Mouse (Mus musculus): ENCODE results near the gene Ptgis.

The Ptgis gene

DNA sequence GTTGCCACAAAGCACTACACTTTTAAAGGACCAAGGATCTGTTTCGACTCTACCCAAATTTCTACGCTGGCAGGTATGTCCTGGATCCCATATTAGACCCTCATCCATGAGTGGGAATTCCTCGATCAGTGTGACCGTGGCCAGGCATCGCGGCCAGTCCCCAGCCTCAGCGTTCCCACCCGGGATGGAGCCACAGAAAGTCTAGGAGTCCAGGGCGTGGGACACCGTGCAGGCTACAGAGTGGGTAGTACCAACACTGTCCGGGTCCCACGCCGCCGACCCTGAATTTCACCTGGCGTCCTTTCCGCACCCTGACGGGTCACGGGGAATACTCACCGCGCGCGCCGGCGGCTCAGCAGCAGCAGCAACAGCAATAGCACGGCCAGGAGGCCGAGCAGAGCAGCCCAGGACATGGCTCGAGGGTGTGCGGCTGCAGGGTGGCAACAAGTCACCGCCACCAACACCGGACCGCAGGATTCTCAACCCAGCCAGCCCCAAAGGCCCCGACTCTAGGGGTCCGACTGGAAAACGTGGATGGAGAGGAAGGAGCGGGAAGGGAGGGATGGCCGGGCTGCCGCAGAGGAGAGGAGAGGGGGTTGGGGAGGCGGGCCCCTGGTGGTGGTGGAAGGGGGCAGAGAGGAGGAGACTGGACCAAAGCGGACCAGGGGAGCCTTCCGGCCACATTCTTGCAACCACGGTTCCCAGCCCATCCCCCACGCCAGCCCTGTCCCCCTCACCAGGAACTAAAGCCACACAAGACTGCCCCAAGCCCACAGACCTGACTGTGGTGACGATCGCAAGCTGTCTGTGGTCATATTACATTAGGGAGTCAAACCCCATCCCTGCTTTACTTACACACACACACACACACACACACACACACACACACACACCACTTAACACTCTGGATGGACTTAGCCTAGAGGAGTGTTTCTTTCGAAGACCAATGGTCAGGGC lies at the start of gene Ptgis:
Gene Ptgis, minus strand, starts transcription at position 597 of the 957 bp plus-strand sequence.
- DNase-seq (ENCODE audit: low spot score) = no peak

DNA sequence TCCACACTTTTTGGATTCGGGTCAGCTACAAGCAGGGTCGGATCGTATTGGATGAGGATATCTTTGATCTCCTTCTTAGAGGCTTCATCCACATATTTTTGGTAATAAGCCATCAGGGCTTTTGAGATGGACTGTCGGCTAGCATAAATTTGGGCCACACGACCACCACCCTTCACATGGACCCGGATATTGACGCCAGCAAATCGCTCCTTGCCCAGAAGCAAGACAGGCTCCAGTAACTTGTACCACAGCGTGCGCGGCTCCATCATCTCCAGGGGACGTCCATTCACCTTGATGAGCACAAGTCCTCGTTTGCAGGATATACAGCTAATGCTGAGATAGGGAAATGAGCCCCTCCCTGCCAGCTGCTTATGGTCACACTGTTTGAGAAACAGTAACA lies 41.1 kb upstream of the Ptgis start:
- DNase-seq (ENCODE audit: low spot score) = no peak

DNA sequence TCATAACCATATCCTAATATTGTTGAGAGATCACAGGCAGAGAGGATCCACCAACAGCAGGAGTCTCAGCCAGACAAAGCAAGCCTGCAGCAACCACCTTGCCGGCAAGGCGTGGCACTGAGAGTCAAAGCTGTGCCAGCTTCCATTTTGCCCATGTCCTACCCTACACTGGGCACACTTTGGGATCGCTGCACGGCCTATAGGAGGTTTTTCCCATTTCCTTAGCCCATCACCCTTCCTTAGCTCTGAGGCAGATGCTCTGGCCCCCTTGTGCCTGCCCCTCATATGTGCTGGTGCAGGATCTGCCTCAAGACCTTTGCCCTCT lies 40.5 kb upstream of the Ptgis start:
- no peak for DNase-seq (ENCODE audit: low spot score)

DNA sequence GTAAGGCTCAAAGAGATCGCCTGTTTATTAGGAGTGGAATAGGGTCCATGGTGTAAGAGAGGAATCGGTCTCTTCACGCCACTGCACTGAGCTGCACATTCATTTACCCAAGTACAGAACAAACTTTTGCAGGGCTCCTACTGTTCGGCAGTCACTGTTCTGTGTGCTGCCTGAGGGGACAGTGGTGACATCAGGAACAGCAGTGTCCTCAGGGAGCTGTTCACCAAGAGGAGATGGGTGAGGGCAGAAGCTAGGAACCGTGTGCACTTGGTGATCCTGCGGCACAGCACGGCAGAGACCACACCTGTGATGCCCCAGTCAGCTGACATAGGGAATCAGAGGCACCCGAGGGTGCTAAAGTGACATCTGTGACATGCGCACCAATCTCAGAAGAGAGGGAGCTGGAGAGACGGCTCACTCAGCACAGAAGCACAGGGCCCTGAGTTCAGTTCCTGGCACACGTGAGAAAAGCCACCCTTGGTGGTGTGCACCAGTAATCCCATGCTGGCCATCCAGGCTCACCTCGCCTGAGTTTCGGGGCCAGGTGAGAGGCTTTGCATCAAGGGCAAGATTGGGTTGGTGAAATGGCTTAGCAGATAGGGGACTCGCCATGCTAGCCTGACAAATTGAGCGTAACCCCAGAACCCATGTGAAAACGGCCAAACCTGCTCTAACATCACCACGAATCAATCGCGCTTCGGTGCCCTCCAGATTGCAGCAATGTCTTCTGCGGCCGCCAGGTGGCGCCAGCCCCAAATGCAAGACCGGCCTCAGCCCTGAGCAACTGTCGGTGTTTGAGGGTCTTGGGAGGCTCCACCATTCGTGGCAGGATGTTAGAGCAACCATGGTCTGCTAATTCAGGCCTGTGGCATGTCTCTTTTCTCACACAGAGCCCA lies 39.9 kb upstream of the Ptgis start:
- no peak for DNase-seq (ENCODE audit: low spot score)

DNA sequence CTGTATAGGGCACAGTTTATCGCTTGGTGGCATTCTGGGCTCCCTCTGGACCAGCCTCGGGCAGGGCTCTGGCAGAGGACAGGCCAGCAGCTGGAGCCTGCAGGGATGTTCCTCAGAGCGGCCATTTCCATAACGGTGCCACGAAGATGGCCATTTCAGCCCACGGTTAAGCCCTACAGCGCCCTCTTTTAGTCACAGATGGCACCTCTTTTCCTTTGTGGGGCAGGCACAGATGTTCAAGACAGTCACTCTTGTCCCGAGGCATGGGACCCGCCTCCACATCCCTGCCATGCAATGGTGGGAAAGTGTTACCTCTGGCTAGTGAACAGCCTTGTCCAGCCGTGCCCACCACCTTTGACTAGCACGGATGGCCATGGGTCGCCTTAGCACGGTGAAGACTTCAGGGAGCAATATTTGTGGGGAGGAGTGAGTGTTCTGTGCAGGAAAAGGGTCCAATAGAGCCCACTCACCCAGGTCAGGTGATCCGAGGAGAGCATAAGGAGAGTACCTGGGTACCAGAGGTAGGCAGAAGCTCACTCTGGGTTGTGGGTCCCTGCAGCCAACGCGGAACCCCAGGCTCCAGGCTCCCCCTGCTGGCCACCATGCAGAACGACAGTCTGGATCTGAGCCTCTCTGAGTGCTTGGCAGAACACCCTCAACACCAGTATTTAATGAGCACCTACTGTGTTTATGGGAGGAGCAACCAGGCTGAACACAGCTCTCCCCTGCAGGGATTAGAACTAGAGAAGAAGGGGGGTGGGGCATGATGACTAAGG lies 38.5 kb upstream of the Ptgis start:
- DNase-seq (ENCODE audit: low spot score) = no peak

DNA sequence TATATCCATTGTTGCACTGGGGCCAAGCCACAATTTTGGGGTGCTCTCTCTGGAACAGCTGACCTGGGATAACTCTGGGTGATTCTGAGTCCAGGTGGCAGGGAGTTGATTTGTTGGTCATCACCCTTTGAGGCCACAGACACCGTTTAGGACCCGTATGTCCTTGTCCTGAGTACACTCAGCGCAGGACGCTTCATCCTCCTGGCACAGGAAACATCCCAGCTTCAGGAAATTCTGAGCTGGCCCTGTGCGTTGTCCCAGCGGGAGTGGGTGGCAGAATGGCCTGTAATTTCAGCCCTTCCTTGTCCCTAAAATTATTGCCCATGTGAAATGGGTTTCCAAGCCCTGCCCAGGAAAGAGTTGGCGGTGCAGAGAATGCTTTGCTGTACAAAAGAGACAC lies 37.6 kb upstream of the Ptgis start:
- DNase-seq (ENCODE audit: low spot score) = no peak

DNA sequence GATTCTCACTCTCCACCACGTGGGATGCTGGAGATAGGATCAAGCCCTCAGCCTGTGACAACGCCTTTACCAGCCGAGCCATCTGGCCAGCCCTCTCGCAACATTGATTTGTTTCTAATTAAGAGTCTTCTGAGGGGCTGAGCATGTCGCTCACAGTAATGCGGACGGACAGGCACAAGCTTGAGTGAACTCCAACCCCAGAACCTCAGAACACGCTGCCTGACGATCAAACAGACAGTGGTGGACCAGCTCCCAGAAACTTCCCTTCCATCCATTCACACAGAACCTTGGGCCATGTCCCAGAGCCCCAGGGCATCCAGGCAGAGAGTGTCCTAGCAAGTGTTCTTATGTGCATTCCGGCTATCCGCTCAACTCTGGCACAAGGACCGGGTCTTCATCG lies 36.6 kb upstream of the Ptgis start:
- DNase-seq (ENCODE audit: low spot score) = no peak

DNA sequence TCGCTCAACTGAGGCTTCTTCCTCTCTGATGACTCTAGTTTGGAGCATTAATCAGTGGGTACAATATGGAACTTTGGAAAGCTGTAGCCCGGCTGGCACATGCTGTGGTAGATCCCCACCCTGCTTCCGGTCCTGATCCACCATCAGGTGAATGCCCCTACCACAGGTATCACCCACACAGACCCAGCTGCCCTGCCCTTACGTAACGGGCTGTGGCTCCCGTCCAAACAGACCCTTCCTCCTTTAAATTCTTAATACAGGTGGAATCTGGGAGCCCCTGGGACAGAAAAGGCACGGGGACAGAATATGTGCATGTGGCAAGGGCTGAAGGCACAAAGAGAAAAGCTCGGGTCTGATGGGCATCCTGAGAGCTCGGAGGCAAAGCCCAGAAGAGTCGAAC lies 35.5 kb upstream of the Ptgis start:
- DNase-seq (ENCODE audit: low spot score) = no peak

DNA sequence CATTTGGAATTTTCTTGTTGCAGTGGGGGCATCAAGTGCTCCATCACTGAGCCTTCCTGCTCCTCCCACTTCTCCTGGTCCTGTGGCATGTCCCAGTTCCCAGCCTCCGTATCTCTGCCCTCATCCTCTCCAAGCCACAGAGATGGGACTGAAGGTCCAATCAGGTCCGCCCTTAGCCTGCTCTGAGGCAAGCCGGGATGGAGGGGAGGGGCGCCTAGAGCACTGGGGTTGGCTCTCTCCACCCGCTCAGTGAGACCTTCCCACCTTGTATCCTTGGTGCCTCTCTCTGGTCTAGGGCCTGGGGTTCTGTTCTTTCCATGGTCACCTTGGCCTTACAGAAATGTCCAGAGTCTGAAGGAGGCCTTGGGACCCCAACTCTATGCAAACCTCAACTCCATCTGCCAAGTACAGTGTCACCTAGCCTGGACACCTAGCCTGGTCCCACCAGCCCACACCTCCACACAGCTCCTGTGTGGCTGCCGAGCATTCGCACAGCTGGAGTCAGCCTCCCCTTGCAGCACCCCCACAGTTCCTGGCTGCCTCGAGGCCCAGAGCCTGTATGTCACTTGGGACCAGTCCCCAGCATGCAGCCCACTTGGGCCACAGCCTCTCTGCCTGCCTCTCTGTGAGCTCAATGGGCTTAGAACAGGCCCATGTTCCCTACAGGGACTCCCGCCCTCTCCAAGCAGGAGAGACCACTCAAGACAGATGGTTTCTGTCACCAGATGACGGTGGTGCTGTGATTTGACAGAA lies 34.5 kb upstream of the Ptgis start:
- DNase-seq (ENCODE audit: low spot score) = no peak

DNA sequence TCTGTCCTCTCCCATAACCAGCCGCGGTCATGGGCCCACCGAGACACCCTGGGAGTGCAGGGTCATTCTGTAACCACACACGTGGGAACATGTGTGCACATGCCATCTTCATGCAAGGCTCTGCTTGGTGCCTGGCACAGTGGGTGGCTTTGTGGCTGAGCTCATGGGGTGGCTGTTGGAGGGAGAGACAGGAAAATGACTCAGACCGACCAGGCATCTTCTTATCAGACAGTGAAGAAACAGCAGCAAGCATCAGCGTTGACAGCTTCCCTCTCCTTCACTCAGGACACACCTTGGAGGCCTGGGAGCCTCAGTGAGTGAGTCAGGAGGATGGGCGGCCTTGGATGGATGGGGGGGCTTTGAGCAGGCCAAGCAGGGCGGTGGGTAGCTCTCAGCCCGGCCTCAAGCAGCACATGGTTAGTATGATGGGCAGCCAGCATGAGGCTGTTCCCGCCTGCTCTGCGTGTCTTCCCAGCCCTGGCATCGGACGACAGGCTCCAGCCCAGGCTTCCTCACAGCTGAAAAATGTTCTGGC lies 32.9 kb upstream of the Ptgis start:
- peak; percentile 3 for DNase-seq (ENCODE audit: low spot score)

DNA sequence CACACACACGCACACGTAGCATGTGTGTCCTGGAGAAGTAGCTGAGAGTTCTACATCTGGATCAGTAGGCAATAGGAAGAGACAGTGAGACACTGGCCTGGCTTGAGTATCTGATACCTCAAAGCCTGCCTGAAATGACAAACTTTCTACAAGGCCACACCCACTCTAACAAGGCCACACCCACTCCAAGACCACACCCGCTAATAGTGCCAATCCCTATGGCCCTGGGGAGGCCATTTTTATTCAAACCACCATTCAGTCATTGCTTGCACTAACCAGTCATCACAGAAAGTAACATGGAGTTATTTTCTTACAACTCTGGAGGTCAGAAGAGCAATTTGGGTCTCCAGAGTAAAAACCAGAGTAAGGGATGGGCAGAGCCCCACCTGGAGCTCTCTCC lies 32.3 kb upstream of the Ptgis start:
- DNase-seq (ENCODE audit: low spot score) = peak; percentile 1

DNA sequence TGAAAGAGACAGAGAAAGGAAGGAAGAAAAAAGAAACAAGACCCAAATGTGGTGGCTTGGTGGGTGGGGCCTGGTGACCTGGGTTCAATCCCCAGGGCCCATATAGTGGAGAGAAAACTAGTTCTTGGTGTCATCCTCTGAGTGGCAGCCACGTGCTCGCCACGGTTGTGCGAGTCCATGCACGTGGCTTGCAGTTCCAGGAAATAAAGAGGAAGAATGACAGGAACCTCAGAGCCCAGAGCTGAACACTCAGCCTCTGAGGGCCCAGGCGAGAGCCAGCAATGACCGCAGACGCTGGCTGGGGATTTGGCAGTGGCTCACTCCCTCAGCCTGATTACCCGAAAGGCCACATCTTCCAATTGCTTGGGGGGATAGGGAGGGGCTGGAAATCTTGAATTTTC lies 30.7 kb upstream of the Ptgis start:
- DNase-seq (ENCODE audit: low spot score) = peak; percentile 8

DNA sequence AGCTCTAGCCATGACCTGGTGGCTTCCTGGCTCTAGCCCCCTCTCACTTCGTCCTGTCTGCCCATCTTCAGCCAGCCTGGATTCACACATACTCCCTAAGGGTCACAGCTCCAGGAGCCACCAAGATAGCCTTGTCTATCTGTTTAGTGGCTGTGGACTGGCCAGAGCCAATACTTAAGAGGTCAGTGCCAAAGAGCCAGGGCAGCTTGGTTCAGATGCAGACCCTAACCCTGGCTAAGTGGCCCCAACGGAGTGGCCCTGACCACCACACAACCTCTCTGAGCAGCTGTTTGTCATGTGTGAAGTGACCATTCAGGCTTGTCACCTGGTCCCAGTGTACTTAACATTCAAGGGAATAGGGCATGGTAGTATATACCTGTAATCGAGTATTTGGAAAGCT lies 30.1 kb upstream of the Ptgis start:
- peak; percentile 2 for DNase-seq (ENCODE audit: low spot score)

DNA sequence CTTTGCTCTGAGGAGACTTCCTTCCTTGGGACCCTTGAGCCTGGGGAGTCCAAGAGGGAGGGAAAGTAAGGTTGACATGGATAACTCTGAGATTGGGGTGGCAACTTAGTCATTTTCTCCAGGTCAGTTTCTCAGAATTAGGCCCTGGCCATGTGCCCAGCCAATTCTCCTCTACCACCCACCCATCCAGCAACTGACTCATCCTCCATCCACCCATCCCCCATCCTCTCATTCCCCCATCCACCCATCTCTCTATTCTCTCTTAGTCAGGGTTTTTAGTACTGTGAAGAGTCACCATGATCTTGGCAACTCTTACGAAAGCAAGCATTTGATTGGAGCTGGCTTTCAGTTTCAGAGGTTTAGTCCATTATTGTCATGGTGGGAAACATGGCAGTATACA lies 28.3 kb upstream of the Ptgis start:
- DNase-seq (ENCODE audit: low spot score) = no peak

DNA sequence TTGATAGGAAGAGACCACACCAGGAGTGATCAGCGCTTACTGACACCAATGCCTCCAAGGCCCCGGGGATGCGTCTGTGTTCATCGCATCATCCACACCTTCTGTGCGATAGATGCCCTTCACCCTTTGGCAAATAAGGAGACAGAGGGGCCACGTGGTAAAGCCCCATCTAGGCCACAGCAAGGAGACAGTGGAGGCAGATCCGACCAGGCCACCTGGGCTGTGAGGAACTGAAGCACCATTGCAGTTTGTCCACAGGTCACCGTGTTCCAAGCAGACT lies 27.9 kb upstream of the Ptgis start:
- DNase-seq (ENCODE audit: low spot score) = no peak

DNA sequence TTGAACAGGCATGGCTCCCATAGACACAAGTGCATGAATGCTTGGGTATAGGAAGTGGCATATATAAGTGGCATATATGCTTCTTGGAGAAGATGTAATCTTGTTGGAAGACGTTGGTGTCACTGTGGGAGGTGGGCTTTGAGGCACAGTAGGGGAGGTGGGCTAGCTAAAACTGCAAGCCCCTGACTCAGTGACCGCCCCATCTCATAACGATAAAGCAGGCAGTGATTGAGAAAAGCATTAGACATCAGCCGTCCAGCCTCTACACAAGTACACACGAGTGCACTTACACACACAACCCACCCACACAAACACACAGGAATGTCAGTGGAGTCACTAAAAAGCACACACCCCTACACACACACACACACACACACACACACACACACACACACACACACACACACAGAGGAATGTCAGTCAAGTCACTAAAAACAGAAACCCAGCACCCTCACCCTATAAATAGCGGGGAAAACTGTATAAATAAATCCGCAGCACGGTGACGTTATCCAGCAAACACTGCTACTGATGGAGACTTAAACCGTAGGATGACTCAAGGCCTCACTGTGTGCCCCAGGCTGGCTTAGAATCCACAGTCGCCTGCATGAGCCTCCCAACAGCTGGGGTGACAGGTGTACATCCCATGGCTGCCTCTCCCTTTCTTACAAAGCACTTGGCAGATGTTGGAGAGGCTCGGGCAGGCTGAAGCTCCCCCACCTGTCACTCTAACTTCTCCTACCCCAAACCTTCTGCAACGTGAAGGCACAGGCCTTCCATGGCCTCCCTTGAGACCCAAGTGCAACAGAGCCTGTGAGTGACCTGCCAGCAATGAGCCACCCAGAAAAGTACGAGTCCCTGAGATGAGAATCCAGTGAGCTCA lies 27.4 kb upstream of the Ptgis start:
- DNase-seq (ENCODE audit: low spot score) = no peak

DNA sequence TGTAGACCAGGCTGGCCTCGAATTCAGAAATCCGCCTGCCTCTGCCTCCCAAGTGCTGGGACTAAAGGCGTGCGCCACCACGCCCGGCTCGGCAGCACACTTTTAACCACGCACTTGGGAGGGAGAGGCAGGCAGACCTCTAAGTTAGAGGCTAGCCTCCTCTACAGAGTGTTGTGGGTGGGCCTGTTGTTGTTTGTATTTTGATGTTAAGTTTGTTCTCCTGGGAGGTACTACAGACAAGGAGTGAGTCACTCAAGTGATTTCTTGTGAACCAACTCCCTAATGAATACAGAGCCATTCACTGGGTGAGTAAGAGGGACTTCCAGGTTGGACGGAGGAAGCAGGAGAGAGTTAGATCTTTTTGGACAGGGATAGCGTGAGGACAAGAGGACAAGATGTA lies 25.8 kb upstream of the Ptgis start:
- DNase-seq (ENCODE audit: low spot score) = no peak

DNA sequence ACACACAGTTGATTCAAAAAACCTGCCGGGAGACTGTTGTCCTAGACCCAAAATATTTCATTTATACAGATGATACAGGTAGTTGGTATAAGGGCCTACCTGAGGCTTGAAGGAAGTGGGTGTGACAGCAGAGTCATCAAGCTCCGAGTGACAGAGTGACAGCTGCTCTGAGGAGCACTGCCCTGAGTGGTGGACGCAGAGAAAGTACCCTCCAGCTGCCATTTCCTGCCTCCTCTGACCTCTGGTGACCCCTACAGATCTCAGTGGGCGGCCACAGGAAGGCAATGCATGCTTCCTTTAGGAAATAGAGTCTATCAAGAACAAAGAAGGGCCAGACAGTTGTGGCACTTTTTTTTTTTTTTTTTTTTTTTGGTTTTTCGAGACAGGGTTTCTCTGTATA lies 25.4 kb upstream of the Ptgis start:
- no peak for DNase-seq (ENCODE audit: low spot score)

DNA sequence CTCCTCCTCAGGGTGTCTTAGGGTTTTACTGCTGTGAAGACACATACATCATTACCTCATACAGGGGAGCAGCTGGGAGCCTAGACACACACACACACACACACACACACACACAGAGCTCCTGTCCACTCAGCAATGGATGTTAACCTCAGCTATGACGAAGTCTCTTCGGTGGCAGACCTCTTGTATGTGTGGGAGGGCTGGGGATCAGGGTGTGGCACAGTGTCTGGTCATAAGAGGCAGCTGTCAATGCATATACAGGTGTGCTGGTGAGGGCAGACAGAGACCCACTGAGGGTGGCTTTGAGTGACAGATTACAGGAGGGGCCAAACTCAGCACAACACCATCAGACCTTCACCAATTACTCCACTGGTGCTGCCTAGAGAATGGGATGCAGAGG lies 24.6 kb upstream of the Ptgis start:
- no peak for DNase-seq (ENCODE audit: low spot score)

DNA sequence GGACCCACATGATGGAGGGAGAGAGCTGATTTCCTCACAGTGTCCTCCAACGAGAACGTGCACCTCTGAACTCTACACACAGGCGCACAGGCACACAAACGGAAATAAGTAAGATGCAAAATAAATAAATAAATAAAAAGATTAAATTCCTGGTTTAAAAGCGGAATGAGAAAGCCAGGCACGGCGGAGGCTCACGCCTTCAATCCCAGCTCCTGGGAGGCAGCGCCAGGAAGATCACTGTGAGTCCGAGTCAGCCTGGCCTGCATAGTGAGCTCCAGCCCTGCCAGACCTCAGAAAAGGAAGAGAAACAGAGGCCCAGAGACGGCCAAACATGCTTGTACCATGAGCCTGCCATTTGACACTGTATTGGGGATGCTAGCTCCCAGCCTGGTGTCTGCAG lies 23.5 kb upstream of the Ptgis start:
- no peak for DNase-seq (ENCODE audit: low spot score)

All from urinary bladder, postnatal 10 days (tissue).